Mouse (Mus musculus): ENCODE measurements at regions not wholly inside any gene's neighbourhood (a gene's known extent, or its start where the extent isn't known, plus 50 kb on each side); places are given as distances from the start of the nearest gene placed in this dataset.

- TF ChIP-seq CTCF (IDR thresholded peaks at IDR 0.05; ENCODE audit: extremely low read depth, insufficient read length, insufficient replicate concordance, low read depth, low read length) (no peak), POLR2A (IDR thresholded peaks at IDR 0.05; ENCODE audit: low read depth, low read length) (no peak)
Observed at GRCm38 (mm10) chr7:124957329-124957728, 487.1 kb upstream of the Kdm8 start.
